Mouse (Mus musculus) gastrocnemius, adult 8-10 months (tissue): Measurements from ENCODE around the gene Cpt1c. TPM values are rescaled to one million over a fixed set of nuclear protein-coding genes. Genes with fewer than 3 reads are reported as not detected.
A peak's percentile ranks its signal among the peaks of the same experiment; 100 is the strongest.

ENCODE experiments used
- DNase-seq, 2 experiments: peaks; one replicate each; pipeline ENCODE4 v3.0.0; 2022; ENCODE audit warnings: low spot score in 2 of 2
- microRNA-seq: library from miRNA; unstranded; fragments of <30 nt; microRNA quantifications from one replicate; pipeline ENCODE4 v1.2.0, GENCODE M21; 2022
- total RNA-seq, 4 experiments: library from RNA; stranded (reverse); gene quantifications; 2 replicates each; pipeline ENCODE4 v1.2.4; 2022

The Cpt1c gene
- total RNA-seq, 4 experiments from 2014 or later = 0.61 to 1.3 (median 0.71) TPM

GRCm38 (mm10) chr7:44919127-44919526, 55.5 kb downstream of the Cpt1c start:
- no peak for DNase-seq

- DNase-seq = no peak
Measured at GRCm38 (mm10) chr7:44918219-44918618, 56.4 kb downstream of the Cpt1c start.

- DNase-seq = no peak
Measured at GRCm38 (mm10) chr7:44916881-44917280, 57.8 kb downstream of the Cpt1c start.

GRCm38 (mm10) chr7:44916191-44916590, 58.5 kb downstream of the Cpt1c start:
- peak in 1 of 2 experiments; percentile 1 for DNase-seq

GRCm38 (mm10) chr7:44915314-44915713, 59.3 kb downstream of the Cpt1c start:
- DNase-seq = no peak

DNA sequence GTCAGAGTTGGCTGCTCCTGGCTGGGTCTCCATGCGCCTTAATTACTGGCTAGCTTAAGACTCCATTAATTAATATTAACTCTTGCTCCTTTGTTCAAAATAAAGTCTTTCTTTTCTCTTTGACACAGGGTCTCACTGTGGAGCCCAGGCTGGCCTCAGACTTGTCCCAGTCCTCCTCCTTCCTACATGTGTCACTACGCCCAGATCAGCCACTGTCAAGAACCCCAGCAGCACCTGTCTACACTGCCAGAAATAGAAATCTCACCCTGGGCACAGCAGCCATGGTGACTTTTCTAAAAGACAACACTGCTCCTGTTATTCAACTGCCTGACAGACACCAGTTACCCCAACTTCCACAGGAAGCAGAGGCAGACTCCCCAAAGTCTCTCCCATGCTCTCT, 60.3 kb downstream of the Cpt1c start:
- DNase-seq = peak in 1 of 2 experiments; percentile 4

Small RNA genes lying within 50 kb of the gene (microRNA-seq; reads per million reads assigned to microRNA genes)
- not detected for gene Mir7054

Other genes starting within 250 kb of the Cpt1c start
- 10 to 100 TPM; 19.9 to 23.5 (median 21.6) TPM for gene Vrk3, start 226.4 kb downstream of the Cpt1c start, total RNA-seq
- gene Zfp473, start 223.8 kb downstream of the Cpt1c start, total RNA-seq = under 1 TPM in 1 of 4 experiments, not detected in 3; 0.13 TPM
- gene Nup62, start 158.8 kb downstream of the Cpt1c start, total RNA-seq = 10 to 100 TPM; 18.8 to 25.8 (median 22.7) TPM
- 1 to 10 TPM; 1.8 to 4.4 (median 2.6) TPM for gene Il4i1, start 158.5 kb downstream of the Cpt1c start, total RNA-seq
- 10 to 100 TPM; 71.2 to 97.1 (median 77.4) TPM for gene Atf5, start 158.2 kb downstream of the Cpt1c start, total RNA-seq
- gene Akt1s1, start 125.9 kb downstream of the Cpt1c start, total RNA-seq = 100 to 1,000 TPM; 139 to 158 (median 141) TPM
- 10 to 100 TPM; 58.9 to 71.3 (median 63.3) TPM for gene Tbc1d17, start 125.8 kb downstream of the Cpt1c start, total RNA-seq
- 10 to 100 TPM; 21.2 to 23.9 (median 22.4) TPM for gene Pnkp, start 117.7 kb downstream of the Cpt1c start, total RNA-seq
- 100 to 1,000 TPM; 146 to 178 (median 160) TPM for gene Ptov1, start 105.1 kb downstream of the Cpt1c start, total RNA-seq
- 10 to 100 TPM; 64.0 to 79.1 (median 71.0) TPM for gene Med25, start 82.1 kb downstream of the Cpt1c start, total RNA-seq
- gene Fuz, start 78.8 kb downstream of the Cpt1c start, total RNA-seq = 10 to 100 TPM; 17.4 to 27.1 (median 18.7) TPM
- 10 to 100 TPM; 63.5 to 67.9 (median 65.5) TPM for gene Ap2a1, start 45.4 kb downstream of the Cpt1c start, total RNA-seq
- gene Tsks, start 31.6 kb downstream of the Cpt1c start, total RNA-seq = not detected
- gene Prmt1, start 11.7 kb upstream of the Cpt1c start, total RNA-seq = 100 to 1,000 TPM; 144 to 162 (median 152) TPM
- 10 to 100 TPM; 13.5 to 22.2 (median 17.9) TPM for gene Irf3, start 22.8 kb upstream of the Cpt1c start, total RNA-seq
- gene Bcl2l12, start 23.9 kb upstream of the Cpt1c start, total RNA-seq = 10 to 100 TPM in 1 of 4 experiments, 1 to 10 TPM in 3; 8.2 to 13.0 (median 9.4) TPM
- 10 to 100 TPM; 43.2 to 50.7 (median 48.4) TPM for gene Scaf1, start 41.5 kb upstream of the Cpt1c start, total RNA-seq
- gene Rras, start 43.1 kb upstream of the Cpt1c start, total RNA-seq = 10 to 100 TPM; 20.1 to 25.7 (median 21.3) TPM
- gene Prr12, start 78.0 kb upstream of the Cpt1c start, total RNA-seq = 10 to 100 TPM; 15.3 to 17.5 (median 15.9) TPM
- 10 to 100 TPM; 24.5 to 31.0 (median 28.2) TPM for gene Nosip, start 87.6 kb upstream of the Cpt1c start, total RNA-seq
- 10 to 100 TPM in 2 of 4 experiments, 1 to 10 TPM in 2; 7.2 to 13.3 (median 10.6) TPM for gene Prrg2, start 87.8 kb upstream of the Cpt1c start, total RNA-seq
- gene Rcn3, start 117.4 kb upstream of the Cpt1c start, total RNA-seq = 10 to 100 TPM in 1 of 4 experiments, 1 to 10 TPM in 3; 4.1 to 10.2 (median 7.5) TPM
- 10 to 100 TPM; 23.8 to 37.0 (median 30.0) TPM for gene Fcgrt, start 129.0 kb upstream of the Cpt1c start, total RNA-seq
- 100 to 1,000 TPM; 471 to 554 (median 519) TPM for gene Rps11, start 149.6 kb upstream of the Cpt1c start, total RNA-seq
- 100 to 1,000 TPM; 647 to 843 (median 690) TPM for gene Rpl13a, start 153.9 kb upstream of the Cpt1c start, total RNA-seq
- gene Gm45713, start 161.4 kb upstream of the Cpt1c start, total RNA-seq = not detected
- 1 to 10 TPM in 3 of 4 experiments, under 1 TPM in 1; 0.94 to 2.7 (median 2.3) TPM for gene Flt3l, start 161.6 kb upstream of the Cpt1c start, total RNA-seq
- gene Pih1d1, start 179.5 kb upstream of the Cpt1c start, total RNA-seq = 10 to 100 TPM; 34.6 to 42.1 (median 38.3) TPM
- 10 to 100 TPM; 10.4 to 16.9 (median 13.7) TPM for gene Aldh16a1, start 179.7 kb upstream of the Cpt1c start, total RNA-seq
- under 1 TPM; 0.21 to 0.39 (median 0.31) TPM for gene Slc17a7, start 189.1 kb upstream of the Cpt1c start, total RNA-seq
- gene Gfy, start 204.7 kb upstream of the Cpt1c start, total RNA-seq = not detected
- not detected for gene Pth2, start 206.1 kb upstream of the Cpt1c start, total RNA-seq
- under 1 TPM in 1 of 4 experiments, not detected in 3; 0.25 TPM for gene Ccdc155, start 230.0 kb upstream of the Cpt1c start, total RNA-seq
- not detected for gene Dkkl1, start 237.3 kb upstream of the Cpt1c start, total RNA-seq
- 1 to 10 TPM in 3 of 4 experiments, under 1 TPM in 1; 0.77 to 3.1 (median 1.7) TPM for gene Tead2, start 240.9 kb upstream of the Cpt1c start, total RNA-seq